Mouse (Mus musculus): Measurements from ENCODE around the gene Stag1. TPM values are rescaled to one million over a fixed set of nuclear protein-coding genes. Genes with fewer than 3 reads are reported as not detected.

Gene Stag1
- polyA plus RNA-seq (2016; fragmentation: Nextera tagmentation; extraction: Ambion mirVana), result 38.6 and 39.0 TPM in 2 replicates

DNA sequence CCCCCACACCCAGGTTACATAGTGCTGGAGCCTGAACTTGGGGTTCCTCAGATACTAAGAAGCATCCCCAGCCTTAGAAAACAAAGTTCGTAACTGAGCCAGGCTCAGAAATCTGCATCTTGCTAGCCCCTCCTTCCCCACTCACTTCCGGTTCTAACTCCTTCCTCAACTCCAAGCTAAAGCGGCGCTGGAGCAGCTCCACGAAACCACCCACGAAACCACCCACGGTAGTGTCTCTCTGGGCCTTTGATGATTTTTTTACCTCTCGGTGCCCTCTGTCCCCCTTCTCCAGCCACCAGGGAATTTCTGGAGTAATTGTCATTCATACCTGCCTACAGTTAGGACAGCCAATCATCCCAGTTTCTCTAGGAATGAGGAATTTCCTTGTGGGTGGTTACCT lies at the start of gene Stag1:
TSS of gene Stag1 (plus strand) at position 253 of the 400 bp plus-strand sequence.
- H3K9ac ChIP-seq, result no peak within 1 kb of the TSS
- 82% methylated on average over 8 of the region's 8 CpGs for WGBS
- H3K4me1 ChIP-seq (replicated peaks), result no peaks in the 10 kb centered on the region
- no peaks in the 10 kb centered on the region for H3K27me3 ChIP-seq (replicated peaks)
- ATAC-seq (ENCODE audit: insufficient number of reproducible peaks, low FRiP score), result no peak
- H3K36me3 ChIP-seq, result no peaks in the 10 kb centered on the region
- H3K4me3 ChIP-seq, result no peak within 1 kb of the TSS
- H3K4me2 ChIP-seq, result no peak within 1 kb of the TSS
- H3K27ac ChIP-seq (ENCODE audit: poor library complexity, severe bottlenecking), result no peak within 1 kb of the TSS
- peaks cover 4% of the 10 kb centered on the region; the same call in 1 of the 2 replicates for H3K9me3 ChIP-seq (replicated peaks)

DNA sequence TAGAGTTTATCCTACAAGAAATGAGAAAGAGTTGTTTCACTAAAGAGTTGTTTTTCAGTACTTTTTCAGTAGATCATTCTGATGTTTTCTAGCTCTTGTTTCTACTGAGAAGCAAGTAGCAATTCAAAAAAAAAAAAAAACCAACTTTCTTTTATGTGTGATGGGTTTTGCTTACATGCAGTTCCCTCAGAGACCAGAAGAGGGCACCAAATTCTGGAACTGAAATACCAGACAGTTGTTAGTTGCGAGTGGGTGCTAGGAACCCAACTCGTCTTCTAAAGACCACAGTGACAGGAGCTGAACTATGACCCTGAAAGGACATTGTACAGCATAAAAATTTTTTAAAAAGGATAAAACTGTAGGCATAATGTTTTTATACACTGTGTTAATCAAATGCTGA lies 49.3 kb upstream of the Stag1 start:
- H3K4me2 ChIP-seq, result no peak overlapping the region
- H3K4me3 ChIP-seq, result no peak overlapping the region
- peaks cover 15% of the 10 kb centered on the region for H3K4me1 ChIP-seq (replicated peaks)
- H3K36me3 ChIP-seq, result peaks cover 21% of the 10 kb centered on the region
- 85% methylated on average over 2 of the region's 2 CpGs for WGBS
- ATAC-seq (ENCODE audit: insufficient number of reproducible peaks, low FRiP score), result no peak
- H3K27me3 ChIP-seq (replicated peaks), result no peaks in the 10 kb centered on the region
- H3K9ac ChIP-seq, result no peak overlapping the region
- H3K9me3 ChIP-seq (replicated peaks), result 0 out of 2 replicates have a peak, but pooled peaks cover 3% of the 10 kb centered on the region
- H3K27ac ChIP-seq (ENCODE audit: poor library complexity, severe bottlenecking), result no peak overlapping the region

DNA sequence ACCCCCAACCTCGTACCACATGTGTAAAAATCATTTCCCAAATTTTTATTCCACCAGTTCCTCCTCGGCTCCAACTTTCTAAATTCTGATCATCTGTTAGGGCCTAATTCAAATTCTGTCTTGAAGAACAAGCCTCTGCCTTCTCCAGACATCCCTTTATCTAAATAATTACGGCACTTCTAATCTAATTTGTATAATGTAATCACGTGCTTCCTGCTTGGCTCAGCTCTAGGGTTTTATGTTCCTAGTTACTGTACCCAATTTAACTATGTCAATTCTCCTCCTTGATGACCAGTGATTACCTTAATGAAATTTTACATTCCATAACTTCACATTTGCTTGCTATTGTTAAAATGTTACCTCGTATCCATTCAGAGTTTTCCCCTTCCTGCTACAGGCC lies 41.9 kb upstream of the Stag1 start:
- H3K9me3 ChIP-seq (replicated peaks), result no peaks in the 10 kb centered on the region
- 62% methylated on average over 5 of the region's 5 CpGs for WGBS
- no peak overlapping the region for H3K4me2 ChIP-seq
- peaks cover 3% of the 10 kb centered on the region; the same call in 1 of the 2 replicates for H3K4me1 ChIP-seq (replicated peaks)
- H3K27me3 ChIP-seq (replicated peaks), result no peaks in the 10 kb centered on the region
- H3K36me3 ChIP-seq, result peaks cover 10% of the 10 kb centered on the region
- H3K4me3 ChIP-seq, result no peak overlapping the region
- H3K27ac ChIP-seq (ENCODE audit: poor library complexity, severe bottlenecking), result no peak overlapping the region
- ATAC-seq (ENCODE audit: insufficient number of reproducible peaks, low FRiP score), result no peak
- no peak overlapping the region for H3K9ac ChIP-seq

DNA sequence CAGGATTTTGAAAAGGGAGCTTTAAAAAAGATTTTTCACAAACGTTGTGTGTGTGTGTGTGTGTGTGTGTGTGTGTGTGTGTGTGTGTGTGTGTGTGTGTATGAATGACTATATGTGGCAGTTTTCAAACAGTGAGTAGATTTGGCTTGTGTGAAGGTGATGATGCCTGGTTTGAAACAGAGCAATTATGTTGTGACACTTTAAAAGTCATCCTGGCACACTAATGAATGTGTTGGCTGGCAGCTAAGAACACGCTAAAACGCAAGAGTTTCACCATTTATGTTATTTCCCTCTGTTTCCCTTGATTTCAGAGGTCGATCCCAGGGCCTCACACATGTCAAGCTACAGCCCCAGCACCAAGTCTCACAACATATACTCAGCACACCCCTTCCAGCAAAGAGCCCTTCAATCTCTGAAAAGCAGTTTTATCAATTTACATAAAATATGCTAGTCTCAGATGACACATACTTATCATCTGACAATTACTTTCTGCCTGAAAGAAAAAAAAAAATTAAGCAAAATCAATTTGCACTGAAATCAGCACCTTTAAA lies 39.5 kb upstream of the Stag1 start:
- Histone ChIP-seq H3K4me3 (no peak overlapping the region), H3K27me3 (replicated peaks) (no peaks in the 10 kb centered on the region), H3K4me1 (replicated peaks) (peaks cover 3% of the 10 kb centered on the region; the same call in 1 of the 2 replicates), H3K27ac (ENCODE audit: poor library complexity, severe bottlenecking) (no peak overlapping the region), H3K4me2 (no peak overlapping the region), H3K36me3 (peaks cover 2% of the 10 kb centered on the region; the same call in 1 of the 2 replicates), H3K9me3 (replicated peaks) (no peaks in the 10 kb centered on the region), H3K9ac (no peak overlapping the region)
- ATAC-seq (ENCODE audit: insufficient number of reproducible peaks, low FRiP score), result no peak
- WGBS, result 79% methylated on average over 4 of the region's 4 CpGs

DNA sequence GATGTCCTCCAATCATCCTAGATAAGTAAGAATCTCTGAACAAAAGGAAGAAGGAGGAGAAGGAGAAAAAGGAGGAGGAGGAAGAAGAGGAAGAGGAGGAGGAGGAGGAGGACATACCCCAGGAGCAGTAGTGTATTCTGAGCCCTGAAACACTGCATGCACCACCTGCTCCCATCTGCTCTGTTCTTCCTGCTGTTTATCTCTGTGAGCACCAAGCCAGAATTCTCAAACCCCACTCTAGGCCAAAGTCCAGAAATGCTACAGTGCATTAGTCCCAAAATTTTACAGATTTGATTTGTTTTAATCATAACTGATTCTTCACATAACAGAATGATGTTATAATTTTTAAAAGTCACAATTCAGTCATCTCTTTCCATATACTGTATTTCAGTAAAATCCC lies 38.6 kb upstream of the Stag1 start:
- H3K4me1 ChIP-seq (replicated peaks), result peaks cover 3% of the 10 kb centered on the region; the same call in 1 of the 2 replicates
- H3K4me3 ChIP-seq, result no peak overlapping the region
- no peak overlapping the region for H3K9ac ChIP-seq
- ATAC-seq (ENCODE audit: insufficient number of reproducible peaks, low FRiP score), result no peak
- no peaks in the 10 kb centered on the region for H3K36me3 ChIP-seq
- no peaks in the 10 kb centered on the region for H3K27me3 ChIP-seq (replicated peaks)
- H3K9me3 ChIP-seq (replicated peaks), result no peaks in the 10 kb centered on the region
- no peak overlapping the region for H3K27ac ChIP-seq (ENCODE audit: poor library complexity, severe bottlenecking)
- H3K4me2 ChIP-seq, result no peak overlapping the region

DNA sequence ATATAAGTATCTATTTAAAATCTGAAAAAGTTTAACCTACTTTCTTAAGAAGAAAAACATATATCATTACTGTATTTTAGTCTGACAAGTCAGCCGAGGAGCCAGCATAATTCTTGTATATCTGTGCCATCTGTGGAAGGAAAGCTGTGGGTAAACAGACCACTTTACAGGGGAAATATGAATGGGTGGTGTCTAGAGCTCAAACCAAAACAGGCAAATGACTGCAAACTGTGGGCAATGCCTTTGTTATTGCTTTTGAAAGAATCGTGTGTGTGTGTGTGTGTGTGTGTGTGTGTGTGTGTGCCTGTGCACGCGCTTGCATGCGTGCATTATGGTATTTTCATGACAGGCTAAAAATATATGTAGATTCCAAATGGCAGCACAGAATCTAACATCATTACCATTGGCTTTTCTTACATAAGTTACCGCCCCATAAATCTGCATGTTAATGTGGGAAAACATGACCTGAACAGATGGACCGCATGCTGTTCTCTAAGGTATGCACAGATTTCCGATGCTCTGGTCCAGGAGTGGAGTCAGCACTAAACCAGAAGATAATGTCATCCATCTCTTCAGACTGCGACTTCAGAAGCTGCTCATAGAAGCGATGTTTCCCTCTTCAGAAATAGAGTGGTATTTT lies 37.2 kb upstream of the Stag1 start:
- 86% methylated on average over 10 of the region's 10 CpGs for WGBS
- Histone ChIP-seq H3K4me2 (no peak overlapping the region), H3K4me1 (replicated peaks) (no peaks in the 10 kb centered on the region), H3K9me3 (replicated peaks) (no peaks in the 10 kb centered on the region), H3K27me3 (replicated peaks) (no peaks in the 10 kb centered on the region), H3K27ac (ENCODE audit: poor library complexity, severe bottlenecking) (no peak overlapping the region), H3K36me3 (no peaks in the 10 kb centered on the region), H3K4me3 (no peak overlapping the region), H3K9ac (no peak overlapping the region)
- ATAC-seq (ENCODE audit: insufficient number of reproducible peaks, low FRiP score), result no peak

DNA sequence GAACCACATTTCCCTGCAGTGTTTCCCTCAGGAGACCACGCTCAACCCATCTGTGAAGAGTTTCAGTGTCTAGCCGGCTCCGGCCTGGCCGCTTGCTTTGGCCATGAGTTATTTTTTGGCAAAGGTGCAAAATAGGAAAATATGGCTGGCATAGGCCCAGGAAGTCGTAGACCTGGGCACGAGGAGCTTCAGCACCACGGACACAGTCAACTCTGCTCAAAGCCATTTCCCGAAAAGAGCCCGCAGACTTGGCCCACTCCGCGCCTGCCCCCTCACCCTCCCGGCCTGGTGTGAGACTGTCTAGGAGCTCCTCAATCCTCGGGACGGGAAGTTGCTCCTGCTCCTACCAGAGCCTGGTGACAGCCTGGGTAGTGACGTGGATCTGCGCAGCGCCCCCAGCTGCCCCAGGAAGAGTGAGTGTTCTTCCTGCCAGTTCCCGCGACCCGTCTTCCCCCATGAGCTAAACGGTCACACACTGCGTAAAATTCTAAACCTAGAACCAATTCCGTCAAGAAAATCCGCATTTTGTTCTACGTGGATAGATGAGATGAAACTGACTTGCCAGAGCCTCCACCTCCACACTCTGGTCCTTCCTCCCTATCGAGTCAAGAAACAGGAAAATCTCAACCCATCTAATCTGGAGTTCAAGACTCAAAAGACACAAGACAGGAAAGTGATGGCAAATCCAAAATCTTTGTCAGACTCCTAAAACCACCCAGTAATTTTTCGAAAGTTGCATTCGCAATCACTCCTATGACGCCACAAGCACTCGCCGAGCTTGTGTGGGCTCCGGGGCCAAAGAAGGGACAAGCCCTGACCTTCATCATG lies 27.6 kb upstream of the Stag1 start:
- Histone ChIP-seq H3K4me2 (peak overlapping the region; percentile 85), H3K27me3 (replicated peaks) (no peaks in the 10 kb centered on the region), H3K9me3 (replicated peaks) (no peaks in the 10 kb centered on the region), H3K36me3 (no peaks in the 10 kb centered on the region), H3K27ac (ENCODE audit: poor library complexity, severe bottlenecking) (0 out of 2 replicates have a peak overlapping the region, but pooled peaks have one; percentile 19), H3K4me1 (replicated peaks) (peaks cover 6% of the 10 kb centered on the region; the same call in 1 of the 2 replicates), H3K4me3 (peak overlapping the region; percentile 82), H3K9ac (peak overlapping the region; percentile 80)
- peak; percentile 63; the same call in 1 of the 2 replicates for ATAC-seq (ENCODE audit: insufficient number of reproducible peaks, low FRiP score)
- 4% methylated on average over 32 of the region's 32 CpGs for WGBS

DNA sequence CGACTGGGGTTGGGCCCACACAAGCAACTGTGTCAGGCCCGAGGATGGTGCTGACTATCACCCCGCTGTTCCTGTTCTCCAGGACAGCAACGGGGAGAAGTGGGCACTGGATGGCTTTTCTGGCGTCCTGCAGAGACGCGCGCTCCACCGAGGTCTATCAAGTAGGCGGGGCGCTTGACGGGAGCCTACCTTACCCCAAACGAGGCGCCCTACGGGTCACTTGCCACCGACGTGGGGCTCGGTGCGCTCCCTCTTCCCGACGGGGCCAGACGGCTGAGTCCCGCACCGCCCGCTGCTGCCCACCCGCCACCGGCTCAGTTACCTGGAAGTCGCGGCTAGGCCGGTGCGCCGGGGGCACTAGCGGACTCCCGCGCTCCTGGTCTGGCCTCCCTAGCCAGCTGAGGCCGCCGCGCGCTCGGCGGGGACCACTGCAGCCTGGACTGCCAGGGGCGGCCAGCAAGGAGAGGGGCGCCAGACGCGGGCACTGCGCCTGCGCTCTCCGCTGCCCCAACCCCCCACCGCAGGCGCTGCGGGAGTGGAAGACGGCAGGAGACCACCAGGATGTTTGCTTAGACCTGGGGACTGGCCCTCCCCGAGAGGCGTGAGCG lies 26.9 kb upstream of the Stag1 start, which contains the start of gene Slc35g2:
TSS of gene Slc35g2 (minus strand) at position 465 of the 608 bp plus-strand sequence.
- Histone ChIP-seq H3K9ac (peak within 1 kb of the TSS; percentile 80), H3K27ac (ENCODE audit: poor library complexity, severe bottlenecking) (0 out of 2 replicates have a peak within 1 kb of the TSS, but pooled peaks have one; percentile 19), H3K36me3 (no peaks in the 10 kb centered on the region), H3K4me1 (replicated peaks) (peaks cover 6% of the 10 kb centered on the region; the same call in 1 of the 2 replicates), H3K4me2 (peak within 1 kb of the TSS; percentile 85), H3K4me3 (peak within 1 kb of the TSS; percentile 82), H3K27me3 (replicated peaks) (no peaks in the 10 kb centered on the region), H3K9me3 (replicated peaks) (no peaks in the 10 kb centered on the region)
- ATAC-seq (ENCODE audit: insufficient number of reproducible peaks, low FRiP score), result peak; percentile 82
- 0% methylated on average over 54 of the region's 55 CpGs for WGBS

DNA sequence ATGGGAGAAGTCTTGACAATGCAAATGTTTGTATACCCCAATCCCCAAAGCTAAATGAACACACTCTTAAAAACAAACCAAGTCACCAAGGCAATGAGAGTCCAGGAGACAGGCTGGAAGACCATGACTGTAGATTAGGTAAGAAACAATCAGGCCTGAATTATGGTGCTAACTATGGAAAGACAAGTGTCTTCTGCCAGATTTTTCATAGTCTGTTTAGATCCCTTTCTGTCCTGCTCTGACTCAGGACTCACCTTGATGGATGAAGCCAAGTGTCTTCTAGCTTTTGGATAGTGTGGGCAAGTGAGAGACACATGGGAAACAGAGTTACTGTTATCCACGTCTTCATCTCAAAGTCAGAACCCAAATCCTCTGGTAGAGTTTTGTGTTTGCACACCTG lies 26.1 kb upstream of the Stag1 start:
- H3K36me3 ChIP-seq, result no peaks in the 10 kb centered on the region
- no peaks in the 10 kb centered on the region for H3K27me3 ChIP-seq (replicated peaks)
- no peak overlapping the region for H3K27ac ChIP-seq (ENCODE audit: poor library complexity, severe bottlenecking)
- H3K4me1 ChIP-seq (replicated peaks), result peaks cover 6% of the 10 kb centered on the region; the same call in 1 of the 2 replicates
- peak overlapping the region; percentile 85 for H3K4me2 ChIP-seq
- no peak overlapping the region for H3K9ac ChIP-seq
- 74% methylated on average over 1 of the region's 1 CpGs for WGBS
- peak overlapping the region; percentile 82 for H3K4me3 ChIP-seq
- no peak for ATAC-seq (ENCODE audit: insufficient number of reproducible peaks, low FRiP score)
- H3K9me3 ChIP-seq (replicated peaks), result no peaks in the 10 kb centered on the region

DNA sequence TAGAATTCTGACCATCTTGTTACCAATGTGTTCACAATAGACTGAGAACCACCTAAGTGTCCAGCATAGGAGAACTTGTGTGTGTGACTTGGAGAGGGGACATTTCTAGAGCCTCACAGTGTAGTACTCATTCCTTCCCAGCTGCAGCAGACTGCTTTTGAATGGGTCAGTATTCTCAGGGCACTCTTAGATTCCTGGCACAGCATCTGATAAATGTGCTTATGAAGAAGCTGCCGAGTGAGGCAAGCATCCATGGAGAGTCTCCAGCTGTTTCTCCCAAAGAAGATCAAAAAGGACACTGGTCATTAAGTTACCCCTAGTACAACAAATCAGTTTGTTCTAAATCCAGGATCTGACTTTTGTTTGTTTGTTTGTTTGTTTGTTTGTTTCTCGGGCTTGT lies 24.3 kb upstream of the Stag1 start:
- no peak overlapping the region for H3K27ac ChIP-seq (ENCODE audit: poor library complexity, severe bottlenecking)
- H3K4me3 ChIP-seq, result no peak overlapping the region
- H3K27me3 ChIP-seq (replicated peaks), result no peaks in the 10 kb centered on the region
- no peak for ATAC-seq (ENCODE audit: insufficient number of reproducible peaks, low FRiP score)
- H3K4me2 ChIP-seq, result no peak overlapping the region
- 52% methylated on average over 2 of the region's 2 CpGs for WGBS
- no peaks in the 10 kb centered on the region for H3K36me3 ChIP-seq
- peaks cover 6% of the 10 kb centered on the region; the same call in 1 of the 2 replicates for H3K4me1 ChIP-seq (replicated peaks)
- H3K9me3 ChIP-seq (replicated peaks), result no peaks in the 10 kb centered on the region
- no peak overlapping the region for H3K9ac ChIP-seq

All from heart, embryonic 12.5 days (tissue).